Mouse (Mus musculus) neural tube, embryonic 10.5 days (tissue): Measurements from ENCODE around the gene Cyp2d9.
"Not testable (repeated sequence)": the region's sequence is repeated elsewhere in the genome, so short reads cannot be mapped to it uniquely, and the experiment has no call there.

Experiments used
- DNase-seq: peaks from one replicate; pipeline ENCODE4 v3.0.0-alpha.2; 2017; ENCODE audit warnings: low spot score; ENCODE audit errors: extremely low spot score

Cyp2d9 gene

DNA sequence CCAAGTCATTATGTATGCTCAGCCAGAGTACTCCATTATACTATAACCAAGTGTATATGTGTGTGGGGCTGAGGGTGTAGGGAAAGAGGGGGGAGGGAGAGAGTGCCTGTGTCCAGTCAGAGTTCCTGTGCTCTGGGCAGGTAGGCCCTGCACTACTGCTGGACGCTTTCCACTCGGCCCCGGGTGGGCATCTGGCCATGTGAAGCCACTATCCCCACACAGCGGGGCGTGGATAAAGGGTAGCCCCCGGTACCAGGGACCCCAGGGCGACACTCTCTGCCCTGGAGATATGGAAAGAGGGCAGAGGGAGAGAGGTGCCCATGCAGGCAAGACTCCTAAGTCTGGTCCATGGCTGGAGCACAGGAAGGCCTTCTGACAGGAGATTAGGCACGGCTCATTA, 12.0 kb downstream of the Cyp2d9 start:
- DNase-seq, result no peak

DNA sequence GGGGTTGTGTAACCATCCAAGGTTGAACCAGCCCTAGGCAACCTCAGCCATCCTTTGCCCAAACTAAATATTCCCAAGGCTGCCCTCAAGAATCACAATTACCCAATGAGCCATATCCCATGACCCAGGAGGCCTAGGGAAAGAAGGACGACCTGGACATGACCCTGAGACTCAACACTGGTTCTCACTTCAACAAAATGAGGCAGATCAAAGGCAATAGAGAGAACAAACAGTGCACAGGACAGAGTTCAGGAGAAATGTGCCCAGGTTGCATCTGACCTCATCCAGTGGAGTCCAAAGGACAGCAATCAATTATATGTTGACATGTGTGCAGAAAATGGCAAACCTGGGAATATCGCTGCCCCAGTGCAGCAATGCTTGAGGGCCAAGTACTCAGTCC, 16.8 kb downstream of the Cyp2d9 start:
- not testable (repeated sequence) for DNase-seq

DNA sequence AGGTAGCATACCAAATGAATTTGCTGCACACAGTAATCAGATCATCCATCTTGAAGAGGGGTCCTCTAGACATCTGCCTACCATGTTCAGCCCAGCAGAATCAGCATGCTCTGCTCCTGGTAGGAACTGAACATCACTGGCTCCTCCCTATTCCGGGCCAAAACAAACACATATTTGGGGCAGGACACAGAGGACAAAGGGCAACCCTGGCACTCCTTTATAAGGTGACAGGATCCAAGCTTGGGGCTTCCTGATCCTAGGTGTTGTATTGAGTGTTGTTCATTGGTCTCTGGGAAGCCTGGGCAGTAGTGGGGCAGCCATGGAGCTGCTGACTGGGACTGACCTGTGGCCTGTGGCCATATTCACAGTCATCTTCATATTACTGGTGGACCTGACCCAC, 18.9 kb downstream of the Cyp2d9 start:
- not testable (repeated sequence) for DNase-seq

DNA sequence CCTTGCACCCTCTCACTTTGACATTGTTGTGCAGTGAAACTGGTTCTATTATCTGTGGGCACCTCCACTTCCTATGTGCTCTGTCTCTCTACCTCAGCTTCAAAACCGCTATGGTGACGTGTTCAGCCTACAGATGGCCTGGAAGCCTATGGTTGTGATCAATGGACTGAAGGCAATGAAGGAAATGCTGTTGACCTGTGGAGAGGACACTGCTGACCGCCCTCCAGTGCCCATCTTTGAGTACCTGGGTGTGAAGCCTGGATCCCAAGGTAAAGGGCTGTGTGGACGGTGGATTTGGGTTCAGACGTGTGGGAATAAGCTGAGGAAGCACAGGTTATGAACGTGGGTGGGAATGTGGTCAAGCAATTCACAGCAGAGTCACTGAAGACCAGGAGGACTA, 20.3 kb downstream of the Cyp2d9 start:
- DNase-seq, result not testable (repeated sequence)

DNA sequence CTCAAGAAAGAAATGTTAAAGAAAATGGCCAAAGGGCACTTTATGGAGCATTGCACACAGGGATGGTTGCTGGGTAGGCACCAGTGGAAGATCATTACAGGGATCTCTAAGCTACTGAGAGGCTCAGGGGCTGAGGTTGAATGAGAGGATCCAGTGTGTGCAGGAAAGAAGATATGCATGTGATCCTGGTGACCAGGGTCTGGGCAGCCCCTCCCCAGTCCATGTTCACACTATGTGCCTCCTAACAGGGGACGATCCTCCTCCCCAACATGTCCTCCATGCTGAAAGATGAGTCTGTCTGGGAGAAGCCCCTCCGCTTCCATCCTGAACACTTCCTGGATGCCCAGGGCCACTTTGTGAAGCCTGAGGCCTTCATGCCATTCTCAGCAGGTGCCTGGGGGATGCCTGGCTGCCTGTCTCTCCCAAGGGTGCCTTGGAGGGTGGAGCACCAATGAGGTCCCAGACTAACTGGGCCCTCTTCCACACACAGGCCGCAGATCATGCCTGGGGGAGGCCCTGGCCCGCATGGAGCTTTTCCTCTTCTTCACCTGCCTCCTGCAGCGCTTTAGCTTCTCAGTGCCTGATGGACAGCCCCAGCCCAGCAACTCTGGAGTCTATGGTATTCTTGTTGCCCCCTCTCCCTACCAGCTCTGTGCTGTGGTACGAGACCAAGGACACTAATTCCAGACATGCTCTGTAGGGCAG, 23.0 kb downstream of the Cyp2d9 start:
- DNase-seq, result not testable (repeated sequence)

DNA sequence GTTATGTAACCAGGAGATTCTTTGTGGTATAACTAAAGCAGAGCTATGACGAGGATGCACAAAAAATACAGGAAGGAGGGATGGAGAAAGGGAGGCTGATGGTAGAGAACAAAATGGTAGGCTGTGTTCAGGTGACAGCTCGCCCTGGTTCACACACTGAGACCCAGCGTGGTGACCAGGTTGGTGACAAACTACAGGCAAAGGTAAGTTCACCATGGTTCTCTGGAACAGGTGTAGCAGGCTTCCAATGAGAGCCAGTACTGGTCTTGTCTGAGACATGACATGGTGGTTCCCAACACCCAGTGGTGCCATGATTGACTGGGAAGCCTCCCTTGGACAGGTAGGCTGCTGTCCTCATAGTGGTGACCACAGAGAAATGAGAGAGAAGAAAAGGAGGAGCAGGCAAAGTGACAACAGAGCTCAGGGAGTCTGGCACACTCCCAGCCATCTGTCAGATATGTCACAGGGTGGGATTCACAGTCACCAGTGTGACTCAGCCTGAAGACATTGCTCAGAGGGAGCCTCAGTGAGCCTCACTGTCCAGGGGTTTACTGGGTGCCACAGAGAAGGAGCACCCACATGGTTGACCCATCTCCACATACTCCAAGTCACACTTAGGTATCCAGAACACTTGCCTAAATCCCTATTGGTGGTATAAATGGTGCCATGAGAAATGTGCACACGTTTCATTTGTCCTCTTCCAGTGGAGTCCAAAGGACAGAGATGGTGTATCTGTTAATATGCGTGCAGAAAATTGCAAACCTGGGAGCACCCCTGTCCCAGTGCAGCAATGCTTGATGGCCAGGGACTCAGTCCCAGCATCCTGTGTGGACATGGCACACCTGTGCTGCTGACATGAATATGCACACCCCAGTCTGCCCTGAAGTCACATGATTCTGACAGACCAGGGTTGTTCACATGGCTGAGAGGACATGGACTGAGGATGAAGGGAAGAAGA, 24.1 kb downstream of the Cyp2d9 start:
- DNase-seq, result no peak

DNA sequence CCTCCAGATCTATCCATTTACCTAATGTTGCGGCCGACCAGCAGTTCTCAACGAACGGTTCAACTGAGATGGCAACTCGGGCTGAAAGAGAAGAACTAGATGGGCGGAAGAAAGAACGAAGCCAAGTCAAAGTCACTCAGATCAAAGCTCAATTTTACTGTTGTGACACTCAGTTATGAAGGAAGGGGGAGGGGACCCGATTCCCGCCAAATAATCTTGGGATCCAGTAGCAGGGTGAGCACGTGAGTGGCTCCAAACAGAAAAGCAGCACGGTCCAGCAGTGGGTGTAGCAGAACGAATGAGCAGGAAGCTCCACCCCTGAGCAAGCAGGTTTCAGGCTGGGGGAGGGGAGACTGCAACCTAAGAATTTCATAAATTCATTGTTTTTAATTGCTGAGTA, 26.0 kb downstream of the Cyp2d9 start:
- not testable (repeated sequence) for DNase-seq

DNA sequence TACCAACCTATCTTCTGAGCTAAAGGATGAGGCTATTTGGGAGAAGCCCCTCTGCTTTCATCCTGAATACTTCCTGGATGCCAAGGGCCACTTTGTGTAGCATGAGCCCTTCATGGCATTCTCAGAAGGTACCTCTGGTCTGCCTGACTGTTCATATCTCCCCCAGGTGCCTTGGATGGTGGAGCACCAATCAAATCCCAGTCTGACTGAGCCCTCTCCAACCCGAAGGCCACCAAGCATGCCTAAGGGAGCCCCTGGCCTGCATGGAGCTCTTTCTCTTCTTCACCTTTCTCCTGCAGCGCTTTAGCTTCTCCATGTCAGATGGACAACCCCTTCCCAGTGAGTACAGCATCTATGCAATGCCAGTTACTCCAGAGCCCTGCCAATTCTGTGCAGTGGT, 31.5 kb downstream of the Cyp2d9 start:
- DNase-seq, result peak; percentile 1

DNA sequence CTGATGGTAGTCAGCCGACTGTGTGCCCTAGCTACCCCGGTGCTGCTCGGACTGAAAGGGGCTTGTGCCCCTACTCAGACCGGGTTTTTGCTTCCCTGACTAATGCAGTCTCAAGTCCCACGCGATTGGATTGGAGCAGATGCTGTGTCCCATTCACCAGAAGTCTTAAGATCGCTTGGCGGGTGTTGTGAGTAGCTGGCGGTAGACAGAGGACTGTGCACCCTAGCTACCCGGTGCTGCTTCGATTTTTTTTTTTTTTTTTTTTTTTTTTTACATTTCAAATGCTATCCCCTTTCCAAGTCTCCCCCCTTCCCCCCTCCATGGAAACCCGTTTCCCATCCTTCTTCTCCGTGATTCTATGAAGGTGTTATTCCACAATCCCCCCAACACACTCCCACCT, 61.0 kb downstream of the Cyp2d9 start:
- DNase-seq, result not testable (repeated sequence)
